Mouse (Mus musculus) mesoderm, embryonic 11.5 days (tissue): ENCODE results near the gene Rtl10.

ENCODE experiments used
- DNase-seq: peaks from one replicate; pipeline ENCODE4 v3.0.0-alpha.2; 2012; ENCODE audit warnings: low read depth, low spot score

The Rtl10 gene

GRCm38 (mm10) chr16:18547891-18548290 is 49.2 kb downstream of the Rtl10 start:
- DNase-seq = no peak
